Mouse (Mus musculus) MEL (cell line): ENCODE measurements around the gene Cdkl3.

ENCODE experiments used
- CTCF ChIP-seq, 3 experiments: IDR thresholded peaks in 2 of 3; conservative IDR thresholded peaks in 1 of 3; 2 replicates each; pipeline ENCODE4 v1.5.1; 2011 to 2012; ENCODE audit warnings: low read length in 3 of 3, low read depth in 2 of 3, mild to moderate bottlenecking in 2 of 3, improper control_type of control experiment in 1 of 3, inconsistent platforms in 1 of 3, mixed read lengths in 1 of 3, moderate library complexity in 1 of 3; ENCODE audit not compliant: control insufficient read depth in 1 of 3, insufficient read depth in 1 of 3, poor library complexity in 1 of 3, severe bottlenecking in 1 of 3
- E2F4 ChIP-seq: IDR thresholded peaks from 2 replicates; pipeline ENCODE4 v1.6.1; 2011; ENCODE audit warnings: low read depth, low read length, improper control_type of control experiment, borderline replicate concordance
- EP300 ChIP-seq, 2 experiments: IDR thresholded peaks; 2 replicates each; pipeline ENCODE4 v1.6.1; 2011; ENCODE audit warnings: improper control_type of control experiment in 2 of 2, low read length in 2 of 2, low read depth in 1 of 2, mild to moderate bottlenecking in 1 of 2
- HCFC1 ChIP-seq: IDR thresholded peaks from 2 replicates; pipeline ENCODE4 v1.6.1; 2012; ENCODE audit warnings: low read depth, mild to moderate bottlenecking, inconsistent platforms, low read length, improper control_type of control experiment, moderate library complexity
- KAT2A ChIP-seq: conservative IDR thresholded peaks from 2 replicates; pipeline ENCODE4 v1.6.1; 2012; ENCODE audit warnings: low read depth, low read length, improper control_type of control experiment, inconsistent platforms
- MAFK ChIP-seq: IDR thresholded peaks from 2 replicates; pipeline ENCODE4 v1.6.1; 2011; ENCODE audit warnings: low read depth, mild to moderate bottlenecking, low read length, improper control_type of control experiment, borderline replicate concordance
- MEF2A ChIP-seq: IDR thresholded peaks from 2 replicates; pipeline ENCODE4 v1.6.1; 2014; ENCODE audit warnings: low read depth, mild to moderate bottlenecking, inconsistent platforms, low read length, improper control_type of control experiment; ENCODE audit not compliant: poor library complexity, insufficient replicate concordance, severe bottlenecking; ENCODE audit errors: extremely low read depth
- MYB ChIP-seq: IDR thresholded peaks from 2 replicates; pipeline ENCODE4 v1.6.1; 2011; ENCODE audit warnings: mild to moderate bottlenecking, low read depth, low read length, improper control_type of control experiment
- MYC ChIP-seq: IDR thresholded peaks from 2 replicates; pipeline ENCODE4 v1.6.1; 2011; ENCODE audit warnings: low read depth, mild to moderate bottlenecking, low read length, improper control_type of control experiment, moderate library complexity
- POLR2A ChIP-seq, 2 experiments: IDR thresholded peaks; 2 replicates each; pipeline ENCODE4 v1.6.1; 2011 to 2012; ENCODE audit warnings: low read length in 2 of 2, mild to moderate bottlenecking in 2 of 2, control low read depth in 1 of 2, improper control_type of control experiment in 1 of 2, low read depth in 1 of 2, moderate library complexity in 1 of 2; ENCODE audit not compliant: control insufficient read depth in 1 of 2, insufficient read depth in 1 of 2, poor library complexity in 1 of 2
- POLR2AphosphoS5 ChIP-seq: IDR thresholded peaks from 2 replicates; pipeline ENCODE4 v1.6.1; 2012; ENCODE audit warnings: low read depth, borderline replicate concordance, mild to moderate bottlenecking, inconsistent platforms, low read length, moderate library complexity, mixed read lengths
- RCOR1 ChIP-seq: IDR thresholded peaks from 2 replicates; pipeline ENCODE4 v1.6.1; 2012; ENCODE audit warnings: low read depth, mild to moderate bottlenecking, inconsistent platforms, low read length, improper control_type of control experiment
- USF1 ChIP-seq: IDR thresholded peaks from 2 replicates; pipeline ENCODE4 v1.6.1; 2014; ENCODE audit warnings: low read depth, mild to moderate bottlenecking, inconsistent platforms, low read length, improper control_type of control experiment, moderate library complexity
- ZNF384 ChIP-seq: IDR thresholded peaks from 2 replicates; pipeline ENCODE4 v1.6.1; 2012; ENCODE audit warnings: low read depth, mild to moderate bottlenecking, inconsistent platforms, low read length, improper control_type of control experiment

GRCm38 (mm10) chr11:52091261-52091660, 87.2 kb downstream of the Cdkl3 start:
- TF ChIP-seq ZNF384 (no peak), EP300 (IDR thresholded peaks at IDR 0.05; ENCODE audit: low read depth in 1 of 2, low read length in 2 of 2) (no peak), POLR2A (IDR thresholded peaks at IDR 0.05; ENCODE audit: control insufficient read depth in 1 of 2, insufficient read depth in 1 of 2, low read depth in 1 of 2, low read length in 2 of 2, poor library complexity in 1 of 2) (no peak), CTCF (IDR thresholded peaks at IDR 0.05 in 2 of 3, conservative IDR thresholded peaks at IDR 0.05 in 1 of 3; ENCODE audit: control insufficient read depth in 1 of 3, insufficient read depth in 1 of 3, low read depth in 2 of 3, low read length in 3 of 3, poor library complexity in 1 of 3, severe bottlenecking in 1 of 3) (no peak), MEF2A (no peak), KAT2A (no peak), RCOR1 (no peak), MAFK (no peak), USF1 (no peak), HCFC1 (no peak), MYB (no peak), E2F4 (no peak), POLR2AphosphoS5 (no peak), MYC (no peak)
